Mouse (Mus musculus): ENCODE data around the gene Pole2.
"Not testable (repeated sequence)": the region's sequence is repeated elsewhere in the genome, so short reads cannot be mapped to it uniquely, and the experiment has no call there.

Pole2 gene

GRCm38 (mm10) chr12:69177526-69177925, 50.5 kb downstream of the Pole2 start:
- no peak for DNase-seq

- DNase-seq = no peak
Observed at GRCm38 (mm10) chr12:69175975-69176374, 52.0 kb downstream of the Pole2 start.

- no peak for DNase-seq
Observed at GRCm38 (mm10) chr12:69171307-69171706, 56.7 kb downstream of the Pole2 start.

DNA sequence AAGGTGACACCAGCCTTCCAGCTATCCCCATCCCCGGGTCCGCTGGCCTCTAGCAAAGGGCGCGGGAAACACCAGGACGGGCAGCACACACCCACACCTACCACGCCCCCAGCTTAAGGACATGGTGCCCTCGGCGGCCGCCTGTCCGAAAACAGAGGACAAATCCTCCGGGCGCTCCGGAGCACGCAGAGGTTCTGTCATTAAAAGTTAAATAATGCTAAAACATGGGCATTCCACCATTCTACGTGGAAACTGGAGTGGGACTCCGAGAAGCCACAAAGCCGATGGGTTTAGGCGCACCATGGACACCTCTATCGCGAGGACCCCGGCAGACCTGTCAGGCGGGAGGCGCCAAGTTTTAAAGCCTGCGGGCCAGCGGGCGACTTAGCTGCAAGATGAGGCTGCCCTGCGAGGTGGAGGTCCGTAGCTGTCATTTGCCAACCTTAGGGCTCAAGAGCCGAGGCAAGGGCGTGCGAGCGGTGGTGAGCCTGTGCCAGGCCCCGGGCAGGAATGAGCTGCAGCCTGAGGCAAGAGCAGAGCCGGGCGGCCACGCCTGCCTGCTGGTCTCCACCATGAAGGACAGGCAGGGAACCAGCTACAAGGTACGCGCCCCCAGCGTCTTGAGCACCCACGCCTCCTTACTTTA, 59.4 kb downstream of the Pole2 start, which contains the start of gene Lrr1:
Gene Lrr1, plus strand, starts transcription at position 354 of the 646 bp plus-strand sequence.
- DNase-seq = peak; percentile 61 to 75

GRCm38 (mm10) chr12:69167656-69168460, 60.1 kb downstream of the Pole2 start:
- no peak for DNase-seq

- DNase-seq = not testable (repeated sequence)
Observed at GRCm38 (mm10) chr12:69166861-69167581, 61.0 kb downstream of the Pole2 start.

DNA sequence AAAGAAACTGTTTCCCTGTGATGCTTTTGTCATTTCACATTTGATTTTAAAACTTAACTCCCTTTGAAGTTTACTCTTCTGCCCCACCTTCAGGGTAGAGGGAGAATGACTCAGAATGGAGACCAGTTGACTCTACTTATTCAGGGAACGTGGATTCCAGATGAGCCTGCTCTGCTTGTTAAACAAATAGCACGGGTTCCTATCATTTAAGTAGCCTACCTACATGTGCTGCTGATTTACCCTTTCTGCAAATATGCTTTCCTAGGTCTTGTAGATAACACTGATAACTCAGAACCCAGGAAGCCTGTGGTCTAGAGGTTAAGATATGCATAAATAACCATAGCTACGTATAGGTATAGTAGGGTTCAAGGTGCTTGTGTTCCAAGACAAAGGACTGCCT, 63.1 kb downstream of the Pole2 start:
- DNase-seq = no peak

GRCm38 (mm10) chr12:69163586-69163985, 64.4 kb downstream of the Pole2 start:
- DNase-seq = not testable (repeated sequence)

DNA sequence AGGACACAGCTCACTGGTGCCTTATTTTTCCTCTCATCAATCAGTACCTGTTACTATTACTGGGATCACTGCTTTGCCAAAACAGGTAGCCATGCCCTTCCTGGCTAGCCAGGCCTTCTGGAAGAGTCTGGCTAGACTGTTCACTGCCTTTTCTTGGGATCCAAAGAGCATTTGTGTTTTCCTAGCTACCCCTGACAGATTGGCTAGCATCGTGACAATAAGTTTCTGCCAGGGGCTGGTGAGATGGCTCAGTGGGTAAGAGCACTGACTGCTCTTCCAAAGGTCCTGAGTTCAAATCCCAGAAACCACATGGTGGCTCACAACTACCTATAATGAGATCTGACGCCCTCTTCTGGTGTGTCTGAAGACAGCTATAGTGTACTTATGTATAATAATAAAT, 67.3 kb downstream of the Pole2 start:
- DNase-seq = not testable (repeated sequence)

DNA sequence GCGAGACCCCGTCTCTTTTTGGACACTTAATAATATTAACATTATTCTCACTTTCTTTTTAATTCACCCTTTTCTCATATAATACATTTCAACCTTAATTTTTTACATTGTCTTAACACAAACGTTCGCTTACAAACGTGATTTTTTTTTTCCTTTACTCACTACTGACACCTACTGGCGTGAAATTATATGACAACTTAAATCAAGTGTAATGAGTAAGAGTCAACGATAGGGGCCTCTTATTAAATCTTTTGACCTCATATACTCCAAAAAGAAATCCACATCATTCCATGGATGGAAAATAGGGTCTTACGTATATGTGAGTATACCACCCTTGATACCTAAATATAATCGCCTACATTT, 68.4 kb downstream of the Pole2 start:
- DNase-seq = no peak

DNA sequence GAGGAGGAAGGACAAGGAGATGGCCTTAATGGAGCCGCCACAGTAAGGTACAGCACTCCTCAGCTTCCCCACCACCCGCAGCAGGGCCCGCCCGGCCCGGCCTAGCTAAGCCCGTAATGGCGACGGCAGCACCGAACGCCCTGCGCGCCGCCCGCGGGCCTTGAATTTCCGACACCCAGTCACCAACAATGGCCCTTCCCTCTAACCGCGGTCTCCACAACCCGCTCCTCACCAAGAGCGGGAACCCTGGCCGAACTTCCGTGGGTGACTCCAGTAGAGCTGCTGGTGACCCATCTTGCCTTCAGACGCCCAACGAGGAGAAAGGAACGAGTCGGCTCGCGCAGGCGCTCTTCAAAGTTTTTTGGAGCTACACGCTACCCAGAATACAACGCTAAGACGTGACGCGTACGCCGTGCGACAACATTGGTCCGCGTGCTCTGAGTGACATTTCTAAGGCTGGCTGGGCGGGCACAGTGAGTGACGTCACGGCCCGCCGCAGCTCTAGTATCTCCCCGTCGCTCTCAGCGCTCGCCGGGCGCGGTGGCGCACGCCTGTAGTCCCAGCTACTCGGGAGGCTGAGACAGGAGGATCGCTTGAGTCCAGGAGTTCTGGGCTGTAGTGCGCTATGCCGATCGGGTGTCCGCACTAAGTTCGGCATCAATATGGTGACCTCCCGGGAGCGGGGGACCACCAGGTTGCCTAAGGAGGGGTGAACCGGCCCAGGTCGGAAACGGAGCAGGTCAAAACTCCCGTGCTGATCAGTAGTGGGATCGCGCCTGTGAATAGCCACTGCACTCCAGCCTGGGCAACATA, 69.0 kb downstream of the Pole2 start, which contains the start of gene Rps29:
Gene Rps29, minus strand, starts transcription at position 422 of the 813 bp plus-strand sequence.
- DNase-seq = peak; percentile 95 to 96

DNA sequence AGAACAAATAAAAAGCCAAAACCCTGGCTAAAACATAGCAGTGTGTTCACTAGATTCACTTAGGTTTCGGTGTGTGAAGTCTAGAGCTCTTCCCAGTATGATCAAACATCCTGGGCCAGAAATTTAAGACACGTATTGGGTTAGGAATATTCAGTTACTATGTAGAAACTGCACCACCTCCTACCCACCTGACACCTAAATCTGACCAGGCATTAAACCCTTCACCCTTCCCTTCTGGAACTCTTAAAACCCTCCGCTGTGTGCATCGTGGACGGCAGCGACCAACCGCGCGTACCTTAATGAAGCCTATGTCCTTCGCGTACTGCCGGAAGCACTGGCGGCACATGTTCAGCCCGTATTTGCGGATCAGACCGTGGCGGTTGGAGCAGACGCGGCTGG, 69.6 kb downstream of the Pole2 start:
- DNase-seq = no peak

DNA sequence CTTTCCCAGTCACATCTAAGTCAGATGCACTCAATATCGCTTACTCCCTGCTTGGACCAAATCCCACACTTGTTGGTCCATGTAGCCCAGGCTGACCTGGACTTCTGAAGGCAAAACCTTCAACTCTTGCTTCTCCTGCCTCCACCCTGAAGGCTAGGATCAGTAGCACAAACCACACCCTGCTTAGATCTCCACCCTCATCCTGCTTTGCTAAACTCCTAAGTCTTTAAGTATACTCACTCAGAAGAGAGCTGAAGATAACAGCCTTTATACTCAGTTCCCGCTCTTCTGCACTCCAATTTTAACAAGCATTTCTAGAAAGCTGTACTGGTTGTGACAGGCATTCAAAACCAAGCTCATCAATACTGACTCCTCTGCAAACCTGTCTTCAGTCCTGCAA, 70.9 kb downstream of the Pole2 start:
- DNase-seq = no peak

DNA sequence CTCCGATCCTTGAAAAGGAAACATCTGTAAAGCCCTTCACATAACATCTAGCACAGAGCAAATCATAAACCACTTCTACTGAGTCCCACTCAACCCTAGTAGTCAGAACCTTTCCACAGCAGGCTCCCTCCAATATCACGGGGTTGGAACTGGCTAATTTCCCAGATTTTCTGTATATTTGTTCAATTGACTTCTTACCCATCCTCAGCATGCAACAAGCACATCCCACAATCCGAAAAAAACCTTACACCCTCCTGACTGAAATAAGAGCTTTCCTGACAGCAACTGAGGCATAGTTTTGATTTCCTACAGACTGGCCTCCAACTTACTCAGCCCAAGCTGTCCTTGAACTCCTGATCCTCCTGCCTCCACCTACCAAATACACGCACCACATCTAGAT, 71.6 kb downstream of the Pole2 start:
- no peak for DNase-seq

- no peak for DNase-seq
Observed at GRCm38 (mm10) chr12:69155923-69156322, 72.1 kb downstream of the Pole2 start.
